Mouse (Mus musculus): Measurements from ENCODE around the gene Mef2d. TPM values are rescaled to one million over a fixed set of nuclear protein-coding genes. Genes with fewer than 3 reads are reported as not detected.

Mef2d gene
- polyA plus RNA-seq, 1 experiment, result 89.7 TPM

DNA sequence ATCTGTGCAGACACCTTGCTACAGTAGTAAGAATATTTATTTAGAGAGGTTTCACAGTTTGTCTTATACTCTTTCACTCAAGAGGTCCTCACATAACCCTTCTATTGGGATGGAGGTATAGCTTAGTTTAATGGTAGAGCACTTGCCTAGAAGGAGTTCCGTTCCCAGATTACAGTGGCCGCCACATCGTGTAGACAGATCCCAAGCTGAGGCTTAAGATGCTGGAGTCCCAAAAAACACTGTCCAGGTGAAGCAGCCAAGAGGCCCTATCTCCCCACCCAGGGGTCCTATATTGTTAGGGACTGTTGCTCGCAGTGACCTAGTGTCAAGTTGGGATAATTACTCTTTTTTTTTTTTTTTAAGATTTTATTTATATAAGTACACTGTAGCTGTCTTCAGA lies 36.8 kb downstream of the Mef2d start:
- Histone ChIP-seq H3K4me3 (ENCODE audit: low read depth, low read length) (no peak overlapping the region), H3K27ac (ENCODE audit: insufficient read depth, low read depth, low read length) (no peak overlapping the region), H3K36me3 (ENCODE audit: control insufficient read depth, insufficient read depth, low read length) (no peaks in the 10 kb centered on the region), H3K27me3 (ENCODE audit: control insufficient read depth, insufficient read depth, low read length) (no peaks in the 10 kb centered on the region), H3K4me1 (ENCODE audit: control insufficient read depth, insufficient read depth, insufficient read length, low read length) (no peaks in the 10 kb centered on the region; the same call in 1 of the 2 replicates)
- WGBS, result 84% methylated on average over 4 of the region's 4 CpGs
- TF ChIP-seq CTCF (IDR thresholded peaks at IDR 0.05; ENCODE audit: extremely low read depth, insufficient read length, insufficient replicate concordance, low read depth, low read length) (no peak), POLR2A (IDR thresholded peaks at IDR 0.05; ENCODE audit: low read depth, low read length) (no peak)

DNA sequence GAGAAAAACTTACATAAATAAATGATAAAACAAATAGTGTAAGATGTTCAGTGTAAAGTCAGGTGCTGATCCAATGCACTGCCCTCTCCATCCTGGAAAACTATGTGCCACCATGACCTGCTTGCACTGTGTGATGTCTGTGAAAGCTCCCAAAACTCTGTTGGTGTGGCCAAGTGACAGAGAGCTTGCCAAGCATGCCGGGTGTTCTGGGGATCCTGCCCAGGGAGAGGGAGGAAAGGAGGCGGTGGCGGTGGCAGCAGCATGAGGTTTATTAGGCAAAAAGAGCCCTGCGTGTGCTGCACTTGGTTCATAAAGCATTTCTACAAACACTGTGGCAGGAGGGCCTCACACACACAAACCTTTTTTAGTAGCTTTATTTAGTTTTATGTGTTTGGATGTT lies 39.2 kb downstream of the Mef2d start:
- WGBS, result 71% methylated on average over 4 of the region's 4 CpGs

DNA sequence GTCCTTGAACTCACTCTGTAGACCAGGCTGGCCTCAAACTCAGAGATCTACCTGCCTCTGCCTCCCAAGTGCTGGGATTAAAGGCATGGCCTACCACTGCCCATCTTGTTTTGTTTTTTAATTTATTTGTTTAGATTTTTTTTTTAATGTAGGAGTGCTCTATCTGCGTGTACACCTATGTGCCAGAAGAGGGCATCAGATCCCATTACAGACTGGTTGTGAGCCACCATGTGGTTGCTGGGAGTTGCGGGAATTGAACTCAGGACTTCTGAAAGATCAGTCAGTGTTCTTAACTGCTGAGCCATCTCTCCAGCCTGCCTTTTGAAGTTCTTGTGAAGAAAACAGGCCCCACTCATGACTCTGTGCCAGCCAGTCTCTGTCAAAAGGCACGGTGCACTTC lies 44.3 kb downstream of the Mef2d start:
- TF ChIP-seq CTCF (IDR thresholded peaks at IDR 0.05; ENCODE audit: extremely low read depth, insufficient read length, insufficient replicate concordance, low read depth, low read length) (no peak), POLR2A (IDR thresholded peaks at IDR 0.05; ENCODE audit: low read depth, low read length) (no peak)
- WGBS, result 52% methylated on average over 3 of the region's 3 CpGs
- H3K4me3 ChIP-seq (ENCODE audit: low read depth, low read length), result no peak overlapping the region
- no peak overlapping the region for H3K27ac ChIP-seq (ENCODE audit: insufficient read depth, low read depth, low read length)
- H3K27me3 ChIP-seq (ENCODE audit: control insufficient read depth, insufficient read depth, low read length), result no peaks in the 10 kb centered on the region
- no peaks in the 10 kb centered on the region for H3K36me3 ChIP-seq (ENCODE audit: control insufficient read depth, insufficient read depth, low read length)
- H3K4me1 ChIP-seq (ENCODE audit: control insufficient read depth, insufficient read depth, insufficient read length, low read length), result peaks cover 2% of the 10 kb centered on the region; the same call in 1 of the 2 replicates

More for the DNA sequence above, 39.2 kb downstream of the Mef2d start:
- H3K27ac ChIP-seq (ENCODE audit: insufficient read depth, low read depth, low read length), result no peak overlapping the region
- H3K4me1 ChIP-seq (ENCODE audit: control insufficient read depth, insufficient read depth, insufficient read length, low read length), result peaks cover 2% of the 10 kb centered on the region
- H3K36me3 ChIP-seq (ENCODE audit: control insufficient read depth, insufficient read depth, low read length), result no peaks in the 10 kb centered on the region
- H3K4me3 ChIP-seq (ENCODE audit: low read depth, low read length), result no peak overlapping the region
- TF ChIP-seq POLR2A (IDR thresholded peaks at IDR 0.05; ENCODE audit: low read depth, low read length) (no peak), CTCF (IDR thresholded peaks at IDR 0.05; ENCODE audit: extremely low read depth, insufficient read length, insufficient replicate concordance, low read depth, low read length) (no peak)
- no peaks in the 10 kb centered on the region for H3K27me3 ChIP-seq (ENCODE audit: control insufficient read depth, insufficient read depth, low read length)

DNA sequence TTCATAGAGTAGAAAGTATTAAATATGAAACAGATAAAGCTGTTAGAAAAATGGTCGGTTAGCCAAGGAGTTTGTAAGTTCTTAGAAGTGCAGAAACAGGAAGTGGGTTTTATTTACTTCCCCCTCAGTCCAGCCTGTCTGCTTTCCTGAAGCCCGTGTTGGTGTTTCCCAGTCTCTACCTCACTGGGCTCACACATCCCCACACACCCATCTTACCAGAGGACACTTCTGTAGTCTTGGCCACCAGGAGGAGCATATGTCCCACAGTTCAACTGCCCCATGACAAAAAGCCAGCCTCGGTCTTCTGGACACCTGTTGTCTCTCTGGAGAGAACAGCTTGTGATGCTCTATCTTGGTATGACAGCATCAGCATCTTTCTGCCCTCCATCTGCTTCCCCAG lies 49.0 kb downstream of the Mef2d start:
- TF ChIP-seq POLR2A (IDR thresholded peaks at IDR 0.05; ENCODE audit: low read depth, low read length) (no peak), CTCF (IDR thresholded peaks at IDR 0.05; ENCODE audit: extremely low read depth, insufficient read length, insufficient replicate concordance, low read depth, low read length) (no peak)
- no peak overlapping the region for H3K27ac ChIP-seq (ENCODE audit: insufficient read depth, low read depth, low read length)
- WGBS, result 15% methylated on average over 3 of the region's 3 CpGs

DNA sequence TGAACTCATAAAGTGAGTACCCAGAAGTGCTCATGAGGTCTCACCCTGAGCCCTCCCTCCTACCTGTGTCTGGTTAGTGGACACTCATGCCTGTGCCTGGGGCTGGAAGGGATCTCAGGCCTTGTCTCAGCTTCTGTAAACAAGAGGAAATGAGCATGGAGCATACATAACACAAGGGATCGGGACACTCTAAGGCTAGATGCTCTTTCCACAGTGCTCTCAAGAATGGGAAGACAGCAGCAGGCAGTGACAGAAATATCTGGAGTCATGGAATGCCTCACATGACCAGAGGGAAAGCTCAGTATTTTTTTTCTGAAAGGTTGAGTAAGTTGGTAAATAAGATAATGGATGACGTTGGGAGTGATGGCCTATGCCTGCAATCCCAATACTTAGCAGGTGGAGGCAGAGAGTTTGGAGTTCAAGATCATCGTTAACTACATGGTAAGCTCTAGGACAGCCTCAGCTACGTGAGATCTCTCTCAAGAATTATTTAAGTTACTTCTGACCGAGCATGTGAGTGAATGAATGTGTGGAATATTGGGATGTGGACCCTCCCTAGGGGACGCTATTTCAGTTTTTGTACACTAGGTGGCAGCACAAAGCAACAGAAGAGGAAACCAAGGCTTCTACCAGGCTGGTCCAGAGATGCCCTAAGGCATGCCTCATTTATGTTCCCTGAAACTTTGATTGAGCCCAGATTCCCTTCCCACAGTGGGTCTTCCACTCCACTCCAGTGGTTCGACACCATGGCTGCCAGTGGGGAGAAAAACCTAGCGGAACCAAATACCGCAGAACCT lies 49.8 kb downstream of the Mef2d start:
- no peak overlapping the region for H3K27ac ChIP-seq (ENCODE audit: insufficient read depth, low read depth, low read length)
- 23% methylated on average over 9 of the region's 9 CpGs for WGBS

More for the DNA sequence above, 49.0 kb downstream of the Mef2d start:
- Histone ChIP-seq H3K36me3 (ENCODE audit: control insufficient read depth, insufficient read depth, low read length) (no peaks in the 10 kb centered on the region), H3K4me3 (ENCODE audit: low read depth, low read length) (no peak overlapping the region), H3K4me1 (ENCODE audit: control insufficient read depth, insufficient read depth, insufficient read length, low read length) (no peaks in the 10 kb centered on the region), H3K27me3 (ENCODE audit: control insufficient read depth, insufficient read depth, low read length) (peaks cover 7% of the 10 kb centered on the region; the same call in 1 of the 2 replicates)

DNA sequence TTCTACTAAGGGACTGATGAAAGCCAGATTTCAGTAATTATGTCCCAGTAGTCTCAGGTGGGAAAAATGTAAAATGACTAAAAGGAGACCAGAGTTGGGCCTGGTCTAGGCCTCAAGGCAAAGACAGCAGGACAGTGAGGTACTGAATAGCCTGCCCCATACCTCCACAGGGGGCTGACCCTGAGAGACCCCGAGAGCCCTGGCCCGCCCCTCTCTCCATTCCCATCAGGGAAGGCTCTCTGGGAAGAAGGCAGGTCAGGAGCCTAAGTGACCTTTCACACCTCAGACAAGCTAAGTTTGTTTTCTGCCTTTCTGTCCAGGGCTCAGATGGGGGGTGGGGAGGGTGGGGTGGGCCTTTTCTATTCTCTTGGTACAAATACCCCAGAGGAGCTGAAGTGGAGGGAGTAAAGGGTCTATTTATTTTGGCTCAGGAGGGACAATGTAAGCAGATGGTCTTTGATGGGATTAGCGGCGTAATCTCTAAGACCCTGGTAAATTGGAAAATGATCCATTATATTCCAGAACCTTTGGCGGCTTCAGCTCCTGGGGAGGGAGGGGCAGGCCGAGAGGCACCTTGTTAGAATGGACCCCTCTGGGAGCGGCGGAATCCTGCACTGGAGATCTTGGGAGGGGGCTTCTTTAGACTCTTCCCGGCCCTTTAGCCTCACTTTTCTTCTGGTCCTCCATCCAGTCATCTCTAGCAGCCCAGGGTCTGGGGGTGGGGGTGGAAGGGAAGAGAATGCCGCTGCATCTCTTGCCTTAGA lies 55.8 kb downstream of the Mef2d start:
- 25% methylated on average over 10 of the region's 10 CpGs for WGBS
- Histone ChIP-seq H3K4me3 (ENCODE audit: low read depth, low read length) (no peak overlapping the region), H3K27ac (ENCODE audit: insufficient read depth, low read depth, low read length) (no peak overlapping the region), H3K4me1 (ENCODE audit: control insufficient read depth, insufficient read depth, insufficient read length, low read length) (peaks cover 11% of the 10 kb centered on the region), H3K36me3 (ENCODE audit: control insufficient read depth, insufficient read depth, low read length) (no peaks in the 10 kb centered on the region), H3K27me3 (ENCODE audit: control insufficient read depth, insufficient read depth, low read length) (peaks cover 56% of the 10 kb centered on the region)
- TF ChIP-seq CTCF (IDR thresholded peaks at IDR 0.05; ENCODE audit: extremely low read depth, insufficient read length, insufficient replicate concordance, low read depth, low read length), result no peak

More for the DNA sequence above, 49.8 kb downstream of the Mef2d start:
- no peak for TF ChIP-seq POLR2A (IDR thresholded peaks at IDR 0.05; ENCODE audit: low read depth, low read length)
- peak; percentile 47; the same call in 1 of the 2 replicates for TF ChIP-seq CTCF (IDR thresholded peaks at IDR 0.05; ENCODE audit: extremely low read depth, insufficient read length, insufficient replicate concordance, low read depth, low read length)
- Histone ChIP-seq H3K27me3 (ENCODE audit: control insufficient read depth, insufficient read depth, low read length) (peaks cover 7% of the 10 kb centered on the region; the same call in 1 of the 2 replicates), H3K36me3 (ENCODE audit: control insufficient read depth, insufficient read depth, low read length) (no peaks in the 10 kb centered on the region), H3K4me1 (ENCODE audit: control insufficient read depth, insufficient read depth, insufficient read length, low read length) (no peaks in the 10 kb centered on the region), H3K4me3 (ENCODE audit: low read depth, low read length) (no peak overlapping the region)

DNA sequence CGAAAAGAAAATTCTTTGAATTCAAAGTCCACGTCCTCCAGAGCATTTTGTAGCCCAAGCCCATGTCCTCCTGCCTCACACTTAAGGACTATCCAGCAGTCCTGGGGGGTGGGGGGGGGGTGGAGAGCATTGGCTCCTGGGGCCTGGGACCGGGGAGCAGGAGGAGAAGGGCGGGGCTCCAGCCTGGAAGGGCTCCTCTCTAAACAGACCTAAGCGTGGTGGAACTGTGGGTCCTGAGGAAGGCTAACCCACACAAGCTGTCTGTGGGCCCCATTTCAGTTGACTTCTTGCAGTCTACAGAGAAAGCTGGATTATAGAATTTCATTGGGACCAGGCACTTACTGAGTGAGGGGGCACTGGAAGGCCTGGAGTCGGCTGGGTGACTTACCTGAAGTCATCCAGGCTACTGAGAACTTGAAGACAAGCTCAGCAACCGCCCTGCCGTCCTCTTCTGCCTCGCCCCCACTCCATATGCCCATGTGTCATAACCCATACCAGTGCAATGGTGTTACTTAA lies 56.4 kb downstream of the Mef2d start:
- H3K27ac ChIP-seq (ENCODE audit: insufficient read depth, low read depth, low read length), result no peak overlapping the region
- peaks cover 61% of the 10 kb centered on the region for H3K27me3 ChIP-seq (ENCODE audit: control insufficient read depth, insufficient read depth, low read length)
- peaks cover 11% of the 10 kb centered on the region for H3K4me1 ChIP-seq (ENCODE audit: control insufficient read depth, insufficient read depth, insufficient read length, low read length)
- TF ChIP-seq CTCF (IDR thresholded peaks at IDR 0.05; ENCODE audit: extremely low read depth, insufficient read length, insufficient replicate concordance, low read depth, low read length) (no peak), POLR2A (IDR thresholded peaks at IDR 0.05; ENCODE audit: low read depth, low read length) (no peak)
- WGBS, result 15% methylated on average over 9 of the region's 9 CpGs
- no peak overlapping the region for H3K4me3 ChIP-seq (ENCODE audit: low read depth, low read length)
- no peaks in the 10 kb centered on the region for H3K36me3 ChIP-seq (ENCODE audit: control insufficient read depth, insufficient read depth, low read length)
